Mouse (Mus musculus) small intestine, adult 2 months (tissue): ENCODE data around the gene Ces1a. TPM values are rescaled to one million over a fixed set of nuclear protein-coding genes. Genes with fewer than 3 reads are reported as not detected.

Experiments
- H3K27ac ChIP-seq: fragments of 200-500 bp; 2 replicates; pipeline ENCODE4 v1.5.1; 2012; ENCODE audit warnings: low read depth, low read length, control low read depth, inconsistent platforms; ENCODE audit not compliant: insufficient read depth
- H3K27me3 ChIP-seq: fragments of 200-500 bp; 2 replicates; pipeline ENCODE4 v1.6.1; 2012; ENCODE audit warnings: mild to moderate bottlenecking, moderate library complexity, low read length, inconsistent platforms; ENCODE audit not compliant: control insufficient read depth, insufficient read depth
- H3K36me3 ChIP-seq: fragments of 200-500 bp; 2 replicates; pipeline ENCODE4 v1.6.1; 2012; ENCODE audit warnings: mild to moderate bottlenecking, low read length, control low read depth, inconsistent platforms; ENCODE audit not compliant: control insufficient read depth, insufficient read depth
- H3K4me1 ChIP-seq: fragments of 200-500 bp; 2 replicates; pipeline ENCODE4 v1.6.1; 2012; ENCODE audit warnings: low read length, inconsistent platforms, mixed read lengths; ENCODE audit not compliant: control insufficient read depth, insufficient read depth, insufficient read length
- H3K4me3 ChIP-seq: fragments of 200-500 bp; 2 replicates; pipeline ENCODE4 v1.5.1; 2012; ENCODE audit warnings: low read depth, mild to moderate bottlenecking, control low read depth, inconsistent platforms, low read length, moderate library complexity
- CTCF ChIP-seq: fragments of 200-500 bp; IDR thresholded peaks from 2 replicates; pipeline ENCODE4 v1.5.1; 2012; ENCODE audit warnings: low read depth, mild to moderate bottlenecking, control low read depth, inconsistent platforms, low read length, moderate library complexity, mixed read lengths; ENCODE audit not compliant: insufficient replicate concordance, insufficient read length; ENCODE audit errors: extremely low read depth
- POLR2A ChIP-seq: fragments of 200-500 bp; IDR thresholded peaks from 2 replicates; pipeline ENCODE4 v1.6.1; 2012; ENCODE audit warnings: low read depth, mild to moderate bottlenecking, control low read depth, inconsistent platforms, low read length, moderate library complexity
- WGBS: fragments of 180-500 bp; shearing (Covaris S2); methylation state at CpG from one replicate; pipeline ENCODE4 v1.1.7; 2018; 5-methylcytosine and 5-hydroxymethylcytosine counted together
- polyA plus RNA-seq: library from polyadenylated mRNA; depleted of rRNA; stranded (reverse); fragments of >200 nt; gene quantifications from 2 replicates; pipeline ENCODE4 v1.2.3, GENCODE M21; 2012; rRNA removed

Ces1a gene
- polyA plus RNA-seq, 1 experiment = 0.05 TPM

DNA sequence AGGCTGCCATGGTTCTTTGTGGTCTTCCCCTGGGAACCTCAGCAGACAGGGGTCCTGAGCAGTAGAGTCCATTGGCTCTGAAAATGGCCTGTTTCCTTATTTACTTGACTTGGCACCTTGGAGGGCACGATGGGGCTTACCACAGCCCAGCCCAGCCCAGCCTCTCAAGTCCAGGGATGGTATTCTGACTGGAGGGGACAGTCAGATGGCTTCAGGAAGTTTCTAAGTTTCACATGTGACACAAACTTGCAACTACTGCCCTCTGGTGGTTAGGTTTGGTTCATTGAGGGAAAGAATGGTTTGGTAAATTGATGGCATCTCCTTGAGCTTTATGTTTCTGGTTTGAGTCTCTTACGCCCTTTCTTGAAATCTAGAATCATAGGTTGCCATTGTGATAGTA is 49.4 kb downstream of the Ces1a start:
- Histone ChIP-seq H3K4me1 (no peaks in the 10 kb centered on the region), H3K27me3 (no peaks in the 10 kb centered on the region), H3K4me3 (no peak overlapping the region), H3K36me3 (no peaks in the 10 kb centered on the region), H3K27ac (no peak overlapping the region)
- 36% methylated on average over 2 of the region's 2 CpGs for WGBS
- no peak for TF ChIP-seq POLR2A
- no peak for TF ChIP-seq CTCF

DNA sequence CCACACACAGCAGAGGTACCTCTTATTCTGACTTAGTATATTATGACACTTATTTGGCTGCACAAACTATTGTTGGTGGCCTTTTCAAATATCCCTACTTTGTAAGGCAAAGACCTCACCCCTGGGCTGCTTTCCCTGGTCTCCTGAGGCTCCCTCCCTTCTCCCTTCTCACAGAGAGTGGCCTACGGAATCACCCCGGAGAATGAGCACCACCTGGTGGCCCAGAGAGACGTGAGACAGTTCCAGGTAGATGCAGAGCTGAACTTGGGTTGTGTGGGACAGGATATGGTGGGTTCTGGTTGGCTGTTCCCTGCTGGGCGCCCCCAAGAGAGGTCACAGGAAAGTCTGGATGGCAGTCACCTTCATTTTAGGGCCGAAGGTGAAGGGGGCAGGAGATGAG is 51.2 kb downstream of the Ces1a start:
- H3K4me1 ChIP-seq = no peaks in the 10 kb centered on the region
- TF ChIP-seq POLR2A = no peak
- TF ChIP-seq CTCF = peak; percentile 37; the same call in 1 of the 2 replicates
- H3K27me3 ChIP-seq = no peaks in the 10 kb centered on the region
- no peak overlapping the region for H3K4me3 ChIP-seq
- 21% methylated on average over 5 of the region's 5 CpGs for WGBS
- H3K27ac ChIP-seq = no peak overlapping the region
- H3K36me3 ChIP-seq = no peaks in the 10 kb centered on the region

DNA sequence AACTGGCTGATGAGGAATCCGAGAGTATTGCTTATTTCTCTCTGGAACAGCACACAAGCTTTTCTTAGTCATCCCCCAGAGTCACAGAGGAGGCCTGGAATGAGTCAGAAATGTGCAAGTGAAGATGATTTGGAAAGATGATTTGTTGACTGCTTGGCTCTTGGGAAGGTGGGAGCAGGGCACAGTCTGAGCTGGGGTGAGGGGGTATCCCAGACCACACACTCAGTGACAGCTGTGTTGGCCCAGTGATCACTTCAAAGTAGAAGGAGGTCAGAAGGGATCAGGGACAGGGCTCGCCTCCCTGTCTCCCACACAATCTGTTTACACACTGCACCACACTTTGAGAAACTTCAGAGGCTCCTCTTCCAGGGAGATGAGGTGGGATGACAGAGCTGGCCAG is 63.6 kb downstream of the Ces1a start:
- H3K4me3 ChIP-seq = no peak overlapping the region
- H3K27ac ChIP-seq = no peak overlapping the region
- no peak for TF ChIP-seq CTCF
- H3K4me1 ChIP-seq = no peaks in the 10 kb centered on the region
- no peaks in the 10 kb centered on the region for H3K36me3 ChIP-seq
- H3K27me3 ChIP-seq = no peaks in the 10 kb centered on the region
- WGBS = 42% methylated on average over 2 of the region's 2 CpGs

DNA sequence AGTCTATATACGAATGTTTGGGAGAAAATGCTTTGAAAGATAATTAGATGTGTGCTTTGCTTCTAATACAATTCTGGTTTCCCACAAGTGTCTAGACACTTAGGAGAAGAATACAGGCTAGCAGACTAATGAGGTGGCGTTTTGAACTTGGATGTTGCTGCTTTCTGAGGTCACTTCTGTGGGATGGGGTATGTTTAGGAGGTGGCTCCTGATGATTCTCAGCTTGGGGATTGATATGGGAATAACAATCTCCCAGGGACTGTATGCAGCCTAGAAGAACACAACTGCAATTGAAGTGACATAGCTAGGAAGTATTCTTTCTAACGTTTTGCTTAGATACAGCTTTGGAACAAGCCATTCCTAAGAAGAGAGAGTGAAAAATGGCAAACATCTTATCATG is 65.5 kb downstream of the Ces1a start:
- H3K36me3 ChIP-seq = no peaks in the 10 kb centered on the region
- no peaks in the 10 kb centered on the region for H3K27me3 ChIP-seq
- WGBS = 77% methylated on average over 3 of the region's 3 CpGs
- H3K4me3 ChIP-seq = no peak overlapping the region
- no peaks in the 10 kb centered on the region for H3K4me1 ChIP-seq
- H3K27ac ChIP-seq = no peak overlapping the region
- no peak for TF ChIP-seq CTCF
- TF ChIP-seq POLR2A = no peak

DNA sequence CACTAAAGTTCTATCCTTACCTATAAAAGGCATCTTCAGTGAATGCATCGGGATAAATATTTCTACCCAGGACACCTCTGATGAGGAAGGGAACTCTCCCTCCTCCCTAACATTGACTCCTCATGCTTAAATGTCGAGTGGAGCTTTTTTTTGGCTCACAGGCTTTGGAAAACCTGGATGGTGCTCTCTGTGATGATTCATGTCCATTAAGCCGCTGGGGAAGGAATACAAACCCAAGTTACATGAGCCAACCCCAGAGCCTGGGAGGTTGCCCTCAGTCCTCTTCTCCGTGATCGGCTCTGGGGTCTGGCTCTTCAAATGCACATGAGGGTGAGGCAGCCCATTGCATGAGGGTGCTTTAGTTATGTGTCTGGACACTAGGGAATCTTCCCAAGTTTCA is 71.3 kb downstream of the Ces1a start:
- Histone ChIP-seq H3K4me1 (no peaks in the 10 kb centered on the region), H3K27ac (no peak overlapping the region), H3K27me3 (no peaks in the 10 kb centered on the region), H3K36me3 (no peaks in the 10 kb centered on the region), H3K4me3 (no peak overlapping the region)
- WGBS = 78% methylated on average over 5 of the region's 5 CpGs
- TF ChIP-seq POLR2A (no peak), CTCF (no peak)

DNA sequence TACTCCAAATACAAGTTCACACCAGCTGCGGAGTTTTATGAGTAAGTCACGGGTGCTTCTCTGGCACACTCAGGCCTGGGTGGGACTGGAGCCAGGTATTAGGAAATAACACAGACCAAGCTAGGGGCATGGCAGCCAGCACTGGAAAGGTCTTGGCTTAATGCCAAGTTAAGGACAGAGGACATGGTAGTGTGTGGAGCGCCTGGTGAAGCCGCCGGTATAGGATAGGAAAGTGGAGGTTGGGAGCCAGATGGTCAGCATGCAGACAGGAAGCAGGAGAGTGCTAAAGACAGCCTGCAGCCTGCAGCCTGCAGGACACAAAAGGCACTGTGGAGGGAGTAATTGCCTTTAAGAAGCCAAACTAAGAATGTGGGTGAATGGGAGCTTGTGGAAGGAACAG is 75.0 kb downstream of the Ces1a start:
- no peaks in the 10 kb centered on the region for H3K27me3 ChIP-seq
- 54% methylated on average over 5 of the region's 5 CpGs for WGBS
- TF ChIP-seq POLR2A = no peak
- TF ChIP-seq CTCF = no peak
- no peaks in the 10 kb centered on the region for H3K36me3 ChIP-seq
- no peak overlapping the region for H3K4me3 ChIP-seq
- H3K27ac ChIP-seq = no peak overlapping the region
- H3K4me1 ChIP-seq = no peaks in the 10 kb centered on the region

Other genes with a start within 250 kb of the Ces1a start
- 24.1 and 50.6 TPM in 2 replicates for gene Mmp2, start 220.9 kb downstream of the Ces1a start, polyA plus RNA-seq
- 1.3 and 2.3 TPM in 2 replicates for gene Lpcat2, start 192.9 kb downstream of the Ces1a start, polyA plus RNA-seq
- not detected in 2 replicates for gene Capns2, start 146.8 kb downstream of the Ces1a start, polyA plus RNA-seq
- gene Slc6a2, start 88.1 kb downstream of the Ces1a start, polyA plus RNA-seq = not detected in 2 replicates
- gene Ces1b, start 31.8 kb upstream of the Ces1a start, polyA plus RNA-seq = 0.18 TPM in 1 of 2 replicates, not detected in the other
- gene Ces1c, start 83.1 kb upstream of the Ces1a start, polyA plus RNA-seq = 0.19 and 1.5 TPM in 2 replicates
- gene Ces1d, start 149.6 kb upstream of the Ces1a start, polyA plus RNA-seq = 2.6 and 16.6 TPM in 2 replicates
- 1.9 and 4.0 TPM in 2 replicates for gene Ces1e, start 181.4 kb upstream of the Ces1a start, polyA plus RNA-seq
- 4.5 and 40.8 TPM in 2 replicates for gene Ces1f, start 231.6 kb upstream of the Ces1a start, polyA plus RNA-seq